Mouse (Mus musculus): ENCODE measurements around the gene Gad1.

GRCm38 (mm10) chr2:70559520-70559919 is 6.6 kb downstream of the Gad1 start:
- TF ChIP-seq CTCF (IDR thresholded peaks at IDR 0.05; ENCODE audit: low read depth, low read length), result no peak
- no peak for TF ChIP-seq POLR2AphosphoS5 (IDR thresholded peaks at IDR 0.05; ENCODE audit: insufficient replicate concordance, low read depth, low read length)
